Mouse (Mus musculus) heart, postnatal 0 days (tissue): ENCODE measurements around the gene Zfp988. TPM values are rescaled to one million over a fixed set of nuclear protein-coding genes. Genes with fewer than 3 reads are reported as not detected.
"Not testable (repeated sequence)": the region's sequence is repeated elsewhere in the genome, so short reads cannot be mapped to it uniquely, and the experiment has no call there.

Experiments
- ATAC-seq: fragments of 200-750 bp; cut with Nextera tagmentation; 2 replicates; pipeline ENCODE4 v1.8.0; 2017; ENCODE audit warnings: low read depth, moderate number of reproducible peaks, moderate library complexity; ENCODE audit not compliant: insufficient read depth
- DNase-seq: peaks from one replicate; pipeline ENCODE4 v3.0.0-alpha.2; 2016; ENCODE audit warnings: low spot score
- H3K27ac ChIP-seq: fragments of 300-500 bp; sonication (generic); 2 replicates; pipeline ENCODE4 v1.5.1; 2014; ENCODE audit warnings: low read depth, mild to moderate bottlenecking
- H3K27me3 ChIP-seq: fragments of 300-500 bp; sonication (generic); 2 replicates; pipeline ENCODE4 v1.6.1; 2014; ENCODE audit warnings: low read length, mixed read lengths; ENCODE audit not compliant: control insufficient read depth, insufficient read depth
- H3K36me3 ChIP-seq: fragments of 300-500 bp; sonication (generic); replicated peaks from 2 replicates; pipeline ENCODE4 v1.6.1; 2014; ENCODE audit warnings: low read length, mixed read lengths; ENCODE audit not compliant: control insufficient read depth, insufficient read depth
- H3K4me1 ChIP-seq: fragments of 300-500 bp; sonication (generic); 2 replicates; pipeline ENCODE4 v1.6.1; 2014; ENCODE audit warnings: antibody characterized with exemption; ENCODE audit not compliant: control insufficient read depth, insufficient read depth
- H3K4me2 ChIP-seq: fragments of 300-500 bp; sonication (generic); 2 replicates; pipeline ENCODE4 v1.6.1; 2014; ENCODE audit warnings: low read depth, mild to moderate bottlenecking, low read length, moderate library complexity
- H3K4me3 ChIP-seq: fragments of 300-500 bp; sonication (generic); 2 replicates; pipeline ENCODE4 v1.5.1; 2014; ENCODE audit warnings: low read depth, low read length
- H3K9ac ChIP-seq: fragments of 300-500 bp; sonication (generic); replicated peaks from 2 replicates; pipeline ENCODE4 v1.6.1; 2014; ENCODE audit warnings: low read depth, low read length, mixed read lengths
- H3K9me3 ChIP-seq: fragments of 300-500 bp; sonication (generic); replicated peaks from 2 replicates; pipeline ENCODE4 v1.6.1; 2016; ENCODE audit warnings: low read length; ENCODE audit not compliant: control insufficient read depth
- WGBS: fragments of 180-500 bp; shearing (Covaris S2); extraction: QIAGEN DNeasy Blood & Tissue Kit; methylation state at CpG from one replicate; pipeline ENCODE4 v1.1.7; 2014; 5-methylcytosine and 5-hydroxymethylcytosine counted together
- polyA plus RNA-seq: library from polyadenylated mRNA; unstranded; fragments of >200 nt; fragmentation: Nextera tagmentation; extraction: Ambion mirVana; gene quantifications from 2 replicates; pipeline ENCODE4 v1.2.1, GENCODE M21; 2015
- total RNA-seq: library from RNA; depleted of rRNA; stranded (reverse); fragments of >200 nt; gene quantifications from 2 replicates; pipeline ENCODE4 v1.2.3, GENCODE M21; 2014; ENCODE audit warnings: low replicate concordance; rRNA removed

The Zfp988 gene
- total RNA-seq, result not detected in 2 replicates
- polyA plus RNA-seq, result not detected in 2 replicates

- H3K36me3 ChIP-seq, H3K9ac ChIP-seq, H3K4me1 ChIP-seq, ATAC-seq, DNase-seq, H3K27me3 ChIP-seq, H3K27ac ChIP-seq, H3K4me3 ChIP-seq, H3K4me2 ChIP-seq: not testable (repeated sequence)
- 73% methylated on average over 6 of the region's 6 CpGs for WGBS
- peaks cover 13% of the 10 kb centered on the region for H3K9me3 ChIP-seq
Observed at GRCm38 (mm10) chr4:147305436-147305835, at the start of gene Zfp988. TSS of gene Zfp988 (plus strand) at chr4:147305674.

GRCm38 (mm10) chr4:147262708-147263107 lies 42.8 kb upstream of the Zfp988 start:
- not testable (repeated sequence) for H3K9ac ChIP-seq, DNase-seq, H3K27me3 ChIP-seq, H3K36me3 ChIP-seq, H3K9me3 ChIP-seq, H3K4me2 ChIP-seq, H3K4me1 ChIP-seq, H3K4me3 ChIP-seq, ATAC-seq, H3K27ac ChIP-seq
- 90% methylated on average over 2 of the region's 3 CpGs for WGBS

GRCm38 (mm10) chr4:147267302-147267701 lies 38.2 kb upstream of the Zfp988 start:
- DNase-seq, H3K4me2 ChIP-seq, H3K27me3 ChIP-seq, H3K4me3 ChIP-seq, H3K4me1 ChIP-seq, H3K36me3 ChIP-seq, H3K9ac ChIP-seq, ATAC-seq, H3K27ac ChIP-seq: not testable (repeated sequence)
- WGBS, result 86% methylated on average over 16 of the region's 17 CpGs
- H3K9me3 ChIP-seq, result peaks cover 12% of the 10 kb centered on the region; the same call in 1 of the 2 replicates

GRCm38 (mm10) chr4:147268735-147269134 lies 36.7 kb upstream of the Zfp988 start:
- H3K9me3 ChIP-seq, result peaks cover 20% of the 10 kb centered on the region
- not testable (repeated sequence) for DNase-seq, H3K27ac ChIP-seq, H3K4me3 ChIP-seq, H3K36me3 ChIP-seq, H3K4me2 ChIP-seq, H3K9ac ChIP-seq, H3K4me1 ChIP-seq, H3K27me3 ChIP-seq, ATAC-seq
- WGBS, result 84% methylated on average over 25 of the region's 25 CpGs

GRCm38 (mm10) chr4:147270026-147270425 lies 35.4 kb upstream of the Zfp988 start:
- not testable (repeated sequence) for H3K9ac ChIP-seq, H3K4me1 ChIP-seq, H3K4me2 ChIP-seq, H3K36me3 ChIP-seq, H3K27ac ChIP-seq, DNase-seq, ATAC-seq, H3K4me3 ChIP-seq, H3K27me3 ChIP-seq
- WGBS, result 71% methylated on average over 4 of the region's 4 CpGs
- peaks cover 27% of the 10 kb centered on the region for H3K9me3 ChIP-seq

- whole genome bisulfite sequencing, result 81% methylated on average over 11 of the region's 13 CpGs
Observed at GRCm38 (mm10) chr4:147271601-147272000, 33.9 kb upstream of the Zfp988 start.

GRCm38 (mm10) chr4:147275021-147275772 lies 30.3 kb upstream of the Zfp988 start:
- Histone ChIP-seq H3K4me2 (peak overlapping the region; percentile 30; the same call in 1 of the 2 replicates), H3K9me3 (peaks cover 23% of the 10 kb centered on the region), H3K4me3 (peak overlapping the region; percentile 18)
- not testable (repeated sequence) for H3K27ac ChIP-seq, H3K36me3 ChIP-seq, H3K27me3 ChIP-seq, H3K9ac ChIP-seq, DNase-seq, H3K4me1 ChIP-seq
- ATAC-seq, result peak; percentile 47; the same call in 1 of the 2 replicates
- 33% methylated on average over 55 of the region's 58 CpGs for WGBS

More at GRCm38 (mm10) chr4:147271601-147272000, 33.9 kb upstream of the Zfp988 start:
- not testable (repeated sequence) for H3K9ac ChIP-seq, H3K4me2 ChIP-seq, H3K4me1 ChIP-seq, H3K36me3 ChIP-seq, H3K27me3 ChIP-seq, H3K27ac ChIP-seq, DNase-seq, ATAC-seq, H3K4me3 ChIP-seq
- peaks cover 31% of the 10 kb centered on the region for H3K9me3 ChIP-seq

GRCm38 (mm10) chr4:147275773-147276140 lies 29.7 kb upstream of the Zfp988 start:
- H3K27me3 ChIP-seq, H3K9ac ChIP-seq, H3K36me3 ChIP-seq, DNase-seq, H3K27ac ChIP-seq, H3K4me1 ChIP-seq, ATAC-seq: not testable (repeated sequence)
- Histone ChIP-seq H3K9me3 (peaks cover 22% of the 10 kb centered on the region), H3K4me2 (peak overlapping the region; percentile 30; the same call in 1 of the 2 replicates), H3K4me3 (peak overlapping the region; percentile 18)
- 21% methylated on average over 52 of the region's 54 CpGs for WGBS
